Mouse (Mus musculus) heart, adult 2 months (tissue): ENCODE results near the gene Gm17535. TPM values are rescaled to one million over a fixed set of nuclear protein-coding genes. Genes with fewer than 3 reads are reported as not detected.
"Not testable (repeated sequence)": the region's sequence is repeated elsewhere in the genome, so short reads cannot be mapped to it uniquely, and the experiment has no call there.

Source experiments
- DNase-seq, 2 experiments: peaks; one replicate each; pipeline ENCODE4 v3.0.0; 2021
- H3K27ac ChIP-seq: fragments of 200-600 bp; 2 replicates; pipeline ENCODE4 v1.8.1; 2022
- H3K27me3 ChIP-seq: fragments of 200-500 bp; 2 replicates; pipeline ENCODE4 v1.6.1; 2012; ENCODE audit warnings: mild to moderate bottlenecking, low read length, inconsistent platforms, mixed read lengths; ENCODE audit not compliant: control insufficient read depth, insufficient read depth
- H3K36me3 ChIP-seq: fragments of 200-500 bp; 2 replicates; pipeline ENCODE4 v1.6.1; 2012; ENCODE audit warnings: low read length, inconsistent platforms; ENCODE audit not compliant: control insufficient read depth, insufficient read depth
- H3K4me1 ChIP-seq: fragments of 200-500 bp; 2 replicates; pipeline ENCODE4 v1.6.1; 2011; ENCODE audit warnings: low read length; ENCODE audit not compliant: control insufficient read depth, insufficient read depth
- H3K4me3 ChIP-seq: fragments of 200-600 bp; 2 replicates; pipeline ENCODE4 v1.8.1; 2022
- H3K79me2 ChIP-seq: fragments of 200-500 bp; replicated peaks from 2 replicates; pipeline ENCODE4 v1.6.1; 2012; ENCODE audit warnings: mild to moderate bottlenecking, inconsistent platforms, low read length, moderate library complexity, mixed read lengths; ENCODE audit not compliant: control insufficient read depth, insufficient read depth
- H3K9ac ChIP-seq: fragments of 200-500 bp; 2 replicates; pipeline ENCODE4 v1.6.1; 2012; ENCODE audit warnings: low read depth, mild to moderate bottlenecking, control low read depth, inconsistent platforms, low read length, mixed read lengths
- WGBS: fragments of 180-500 bp; shearing (Covaris S2); methylation state at CpG from one replicate; pipeline ENCODE4 v1.1.7; 2018; 5-methylcytosine and 5-hydroxymethylcytosine counted together
- intact Hi-C: fragments of 180-260 bp; cut with DNase I; formaldehyde crosslinking; loops from one replicate; pipeline ENCODE4 v1.15.1; 2025
- polyA plus RNA-seq: library from polyadenylated mRNA; depleted of rRNA; stranded (reverse); fragments of >200 nt; gene quantifications from 2 replicates; pipeline ENCODE4 v1.2.3, GENCODE M21; 2012
- total RNA-seq, 2 experiments: library from RNA; stranded (reverse); gene quantifications; 2 replicates each; pipeline ENCODE4 v1.2.3; 2021

Gm17535 gene
- total and polyA plus RNA-seq, 3 experiments = not detected

DNA sequence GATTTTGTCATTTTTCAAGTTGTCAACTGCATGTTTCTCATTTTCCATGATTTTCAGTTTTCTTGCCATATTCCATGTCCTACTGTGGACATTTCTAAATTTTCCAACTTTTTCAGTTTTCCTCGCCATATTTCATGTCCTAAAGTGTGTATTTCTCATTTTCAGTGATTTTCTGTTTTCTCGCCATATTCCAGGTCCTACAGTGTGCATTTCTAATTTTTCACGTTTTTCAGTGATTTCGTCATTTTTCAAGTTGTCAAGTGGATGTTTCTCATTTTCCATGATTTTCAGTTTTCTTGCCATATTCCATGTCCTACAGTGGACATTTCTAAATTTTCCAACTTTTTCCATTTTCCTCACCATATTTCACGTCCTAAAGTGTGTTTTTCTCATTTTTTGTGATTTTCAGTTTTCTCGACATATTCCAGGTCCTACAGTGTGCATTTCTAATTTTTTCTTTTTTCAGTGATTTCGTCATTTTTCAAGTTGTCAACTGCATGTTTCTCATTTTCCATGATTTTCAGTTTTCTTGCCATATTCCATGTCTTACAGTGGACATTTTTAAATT lies 22.3 kb upstream of the Gm17535 start:
- H3K36me3 ChIP-seq, intact Hi-C loops, DNase-seq, H3K79me2 ChIP-seq, H3K27ac ChIP-seq, H3K4me3 ChIP-seq, H3K4me1 ChIP-seq, H3K9ac ChIP-seq, H3K27me3 ChIP-seq: not testable (repeated sequence)
- 82% methylated on average over 3 of the region's 7 CpGs for WGBS

DNA sequence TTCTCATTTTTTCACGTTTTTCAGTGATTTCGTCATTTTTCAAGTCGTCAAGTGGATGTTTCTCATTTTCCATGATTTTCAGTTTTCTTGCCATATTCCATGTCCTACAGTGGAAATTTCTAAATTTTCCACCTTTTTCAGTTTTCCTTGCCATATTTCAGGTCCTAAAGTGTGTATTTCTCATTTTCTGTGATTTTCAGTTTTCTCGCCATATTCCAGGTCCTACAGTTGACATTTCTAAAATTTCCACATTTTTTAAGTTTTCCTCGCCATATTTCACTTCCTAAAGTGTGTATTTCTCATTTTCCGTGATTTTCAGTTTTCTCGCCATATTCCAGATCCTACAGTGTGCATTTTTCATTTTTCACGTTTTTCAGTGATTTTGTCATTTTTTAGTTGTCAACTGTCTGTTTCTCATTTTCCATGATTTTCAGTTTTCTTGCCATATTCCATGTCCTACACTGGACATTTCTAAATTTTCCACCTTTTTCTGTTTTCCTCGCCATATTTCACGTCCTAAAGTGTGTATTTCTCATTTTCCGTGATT lies 21.6 kb upstream of the Gm17535 start, which contains the start of gene Gm10721:
Gene Gm10721 (plus strand): TSS at position 408 of the 547 bp plus-strand sequence.
- H3K27ac ChIP-seq, H3K9ac ChIP-seq, H3K27me3 ChIP-seq, H3K4me1 ChIP-seq, H3K79me2 ChIP-seq, DNase-seq, H3K36me3 ChIP-seq, intact Hi-C loops, H3K4me3 ChIP-seq: not testable (repeated sequence)
- WGBS = no CpG with 5 or more reads among the region's 11 CpGs

GRCm38 (mm10) chr9:3015354-3015753 lies 19.0 kb upstream of the Gm17535 start, which contains the start of gene Gm10720:
TSS of gene Gm10720 (plus strand) at chr9:3015654.
- H3K27ac ChIP-seq, DNase-seq, H3K36me3 ChIP-seq, H3K9ac ChIP-seq, H3K4me3 ChIP-seq, intact Hi-C loops, H3K4me1 ChIP-seq, H3K27me3 ChIP-seq, H3K79me2 ChIP-seq: not testable (repeated sequence)
- 63% methylated on average over 5 of the region's 9 CpGs for WGBS

DNA sequence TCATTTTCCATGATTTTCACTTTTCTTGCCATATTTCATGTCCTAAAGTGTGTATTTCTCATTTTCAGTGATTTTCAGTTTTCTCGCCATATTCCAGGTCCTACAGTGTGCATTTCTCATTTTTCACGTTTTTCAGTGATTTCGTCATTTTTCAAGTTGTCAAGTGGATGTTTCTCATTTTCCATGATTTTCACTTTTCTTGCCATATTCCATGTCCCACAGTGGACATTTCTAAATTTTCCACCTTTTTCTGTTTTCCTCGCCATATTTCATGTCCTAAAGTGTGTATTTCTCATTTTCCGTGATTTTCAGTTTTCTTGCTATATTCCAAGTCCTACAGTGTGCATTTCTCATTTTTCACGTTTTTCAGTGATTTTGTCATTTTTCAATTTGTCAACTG lies 18.5 kb upstream of the Gm17535 start:
- DNase-seq, intact Hi-C loops: not testable (repeated sequence)
- WGBS = 72% methylated on average over 6 of the region's 6 CpGs

DNA sequence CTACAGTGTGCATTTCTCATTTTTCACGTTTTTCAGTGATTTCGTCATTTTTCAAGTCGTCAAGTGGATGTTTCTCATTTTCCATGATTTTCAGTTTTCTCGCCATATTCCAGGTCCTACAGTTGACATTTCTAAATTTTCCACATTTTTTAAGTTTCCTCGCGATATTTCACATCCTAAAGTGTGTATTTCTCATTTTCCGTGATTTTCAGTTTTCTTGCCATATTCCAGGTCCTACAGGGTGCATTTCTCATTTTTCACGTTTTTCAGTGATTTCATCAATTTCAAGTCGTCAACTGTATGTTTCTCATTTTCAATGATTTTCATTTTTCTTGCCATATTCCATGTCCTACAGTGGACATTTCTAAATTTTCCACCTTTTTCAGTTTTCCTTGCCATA lies 17.3 kb upstream of the Gm17535 start, which contains the start of gene Gm10719:
Gene Gm10719 (plus strand): TSS at position 301 of the 400 bp plus-strand sequence.
- H3K4me3 ChIP-seq, H3K27me3 ChIP-seq, DNase-seq, H3K36me3 ChIP-seq, H3K4me1 ChIP-seq, H3K79me2 ChIP-seq, H3K9ac ChIP-seq, H3K27ac ChIP-seq, intact Hi-C loops: not testable (repeated sequence)
- 40% methylated on average over 1 of the region's 9 CpGs for WGBS

More for the DNA sequence above, 18.5 kb upstream of the Gm17535 start:
- H3K36me3 ChIP-seq, H3K79me2 ChIP-seq, H3K9ac ChIP-seq, H3K4me3 ChIP-seq, H3K27ac ChIP-seq, H3K27me3 ChIP-seq, H3K4me1 ChIP-seq: not testable (repeated sequence)

DNA sequence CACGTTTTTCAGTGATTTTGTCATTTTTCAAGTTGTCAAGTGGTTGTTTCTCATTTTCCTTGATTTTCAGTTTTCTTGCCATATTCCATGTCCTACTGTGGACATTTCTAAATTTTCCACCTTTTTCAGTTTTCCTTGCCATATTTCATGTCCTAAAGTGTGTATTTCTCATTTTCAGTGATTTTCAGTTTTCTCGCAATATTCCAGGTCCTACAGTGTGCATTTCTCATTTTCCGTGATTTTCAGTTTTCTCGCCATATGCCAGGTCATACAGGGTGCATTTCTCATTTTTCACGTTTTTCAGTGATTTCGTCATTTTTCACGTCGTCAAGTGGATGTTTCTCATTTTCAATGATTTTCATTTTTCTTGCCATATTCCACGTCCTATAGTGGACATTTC lies 15.5 kb upstream of the Gm17535 start:
- intact Hi-C loops = not testable (repeated sequence)
- WGBS = 63% methylated on average over 9 of the region's 9 CpGs

DNA sequence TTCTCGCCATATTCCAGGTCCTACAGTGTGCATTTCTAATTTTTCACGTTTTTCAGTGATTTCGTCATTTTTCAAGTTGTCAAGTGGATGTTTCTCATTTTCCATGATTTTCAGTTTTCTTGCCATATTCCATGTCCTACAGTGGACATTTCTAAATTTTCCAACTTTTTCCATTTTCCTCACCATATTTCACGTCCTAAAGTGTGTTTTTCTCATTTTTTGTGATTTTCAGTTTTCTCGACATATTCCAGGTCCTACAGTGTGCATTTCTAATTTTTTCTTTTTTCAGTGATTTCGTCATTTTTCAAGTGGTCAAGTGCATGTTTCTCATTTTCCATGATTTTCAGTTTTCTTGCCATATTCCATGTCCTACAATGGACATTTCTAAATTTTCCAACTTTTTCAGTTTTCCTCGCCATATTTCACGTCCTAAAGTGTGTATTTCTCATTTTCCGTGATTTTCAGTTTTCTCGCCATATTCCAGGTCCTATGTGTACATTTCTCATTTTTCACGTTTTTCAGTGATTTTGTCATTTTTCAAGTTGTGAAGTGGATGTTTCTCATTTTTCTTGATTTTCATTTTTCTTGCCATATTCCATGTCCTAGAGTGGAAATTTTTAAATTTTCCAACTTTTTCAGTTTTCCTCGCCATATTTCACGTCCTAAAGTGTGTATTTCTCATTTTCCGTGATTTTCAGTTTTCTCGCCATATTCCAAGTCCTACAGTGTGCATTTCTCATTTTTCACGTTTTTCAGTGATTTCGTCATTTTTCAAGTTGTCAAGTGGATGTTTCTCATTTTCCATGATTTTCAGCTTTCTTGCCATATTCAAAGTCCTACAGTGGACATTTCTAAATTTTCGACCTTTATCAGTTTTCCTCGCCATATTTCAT lies 14.3 kb upstream of the Gm17535 start:
- H3K4me1 ChIP-seq, H3K79me2 ChIP-seq, H3K4me3 ChIP-seq, H3K27ac ChIP-seq, H3K9ac ChIP-seq, intact Hi-C loops, H3K36me3 ChIP-seq, H3K27me3 ChIP-seq: not testable (repeated sequence)
- DNase-seq = peak in 1 of 2 experiments; percentile 4
- 78% methylated on average over 17 of the region's 19 CpGs for WGBS

More for the DNA sequence above, 15.5 kb upstream of the Gm17535 start:
- not testable (repeated sequence) for H3K27ac ChIP-seq, H3K36me3 ChIP-seq, H3K4me1 ChIP-seq, H3K79me2 ChIP-seq, H3K4me3 ChIP-seq, DNase-seq, H3K27me3 ChIP-seq, H3K9ac ChIP-seq

- H3K36me3 ChIP-seq, H3K27ac ChIP-seq, H3K4me3 ChIP-seq, H3K4me1 ChIP-seq, intact Hi-C loops, H3K9ac ChIP-seq, H3K27me3 ChIP-seq, H3K79me2 ChIP-seq: not testable (repeated sequence)
- peak in 1 of 2 experiments; percentile 16 for DNase-seq
- WGBS = 73% methylated on average over 11 of the region's 13 CpGs
Observed at GRCm38 (mm10) chr9:3022316-3023008, 11.9 kb upstream of the Gm17535 start.

DNA sequence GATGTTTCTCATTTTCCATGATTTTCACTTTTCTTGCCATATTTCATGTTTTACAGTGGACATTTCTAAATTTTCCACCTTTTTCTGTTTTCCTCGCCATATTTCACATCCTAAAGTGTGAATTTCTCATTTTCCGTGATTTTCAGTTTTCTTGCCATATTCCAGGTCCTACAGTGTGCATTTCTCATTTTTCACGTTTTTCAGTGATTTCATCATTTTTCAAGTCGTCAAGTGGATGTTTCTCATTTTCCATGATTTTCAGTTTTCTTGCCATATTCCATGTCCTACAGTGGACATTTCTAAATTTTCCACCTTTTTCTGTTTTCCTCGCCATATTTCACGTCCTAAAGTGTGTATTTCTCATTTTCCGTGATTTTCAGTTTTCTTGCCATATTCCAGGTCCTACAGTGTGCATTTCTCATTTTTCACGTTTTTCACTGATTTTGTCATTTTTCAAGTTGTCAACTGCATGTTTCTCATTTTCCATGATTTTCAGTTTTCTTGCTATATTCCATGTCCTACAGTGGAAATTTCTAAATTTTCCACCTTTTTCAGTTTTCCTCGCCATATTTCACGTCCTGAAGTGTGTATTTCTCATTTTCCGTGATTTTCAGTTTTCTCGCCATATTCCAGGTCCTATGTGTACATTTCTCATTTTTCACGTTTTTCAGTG lies 11.0 kb upstream of the Gm17535 start, which contains the start of gene Gm10718:
Gene Gm10718 (plus strand): TSS at position 236 of the 673 bp plus-strand sequence.
- H3K27me3 ChIP-seq, H3K4me3 ChIP-seq, intact Hi-C loops, H3K4me1 ChIP-seq, DNase-seq, H3K27ac ChIP-seq, H3K36me3 ChIP-seq, H3K9ac ChIP-seq, H3K79me2 ChIP-seq: not testable (repeated sequence)
- 74% methylated on average over 12 of the region's 13 CpGs for whole genome bisulfite sequencing
